Mouse (Mus musculus) liver, postnatal 0 days (tissue): ENCODE results near the gene Polq.

Source experiments
- CTCF ChIP-seq: sonication (generic); IDR thresholded peaks from 2 replicates; pipeline ENCODE4 v1.5.1; 2016; ENCODE audit warnings: antibody characterized with exemption, low read depth
- EP300 ChIP-seq: IDR thresholded peaks from 2 replicates; pipeline ENCODE4 v1.6.1; 2016; ENCODE audit warnings: antibody characterized with exemption, low read depth, mild to moderate bottlenecking

DNA sequence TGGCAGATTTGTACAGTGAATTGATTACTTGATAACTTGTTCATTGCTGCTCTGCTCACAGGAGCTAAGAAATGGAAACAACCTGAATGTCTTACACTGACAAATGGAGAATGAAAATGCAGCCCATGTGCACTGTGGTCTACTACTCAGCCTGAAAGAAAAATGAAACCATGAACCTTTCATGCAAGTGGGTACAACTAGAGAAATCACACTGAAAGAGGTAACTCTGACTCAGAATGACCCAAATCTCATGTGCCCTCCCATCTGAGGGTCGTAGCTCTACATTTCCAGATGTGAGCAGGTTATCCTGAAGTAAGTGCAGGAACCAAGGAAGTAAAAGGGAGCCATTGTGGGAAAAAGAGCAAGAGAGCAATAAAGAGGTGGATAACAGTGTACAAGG is 27.8 kb upstream of the Polq start:
- no peak for TF ChIP-seq CTCF
- no peak for TF ChIP-seq EP300
